Mouse (Mus musculus) brain, embryonic 14.5 days (tissue): ENCODE measurements around the gene Abat.

ENCODE experiments used
- CTCF ChIP-seq: fragments of 200-500 bp; IDR thresholded peaks from 2 replicates; pipeline ENCODE4 v1.5.1; 2012; ENCODE audit warnings: inconsistent platforms, mild to moderate bottlenecking, moderate library complexity, borderline replicate concordance; ENCODE audit not compliant: insufficient read depth, insufficient read length; ENCODE audit errors: extremely low read depth
- POLR2A ChIP-seq: fragments of 200-500 bp; IDR thresholded peaks from 2 replicates; pipeline ENCODE4 v1.6.1; 2012; ENCODE audit warnings: mild to moderate bottlenecking, inconsistent platforms, borderline replicate concordance; ENCODE audit not compliant: poor library complexity, insufficient read depth, insufficient read length, severe bottlenecking; ENCODE audit errors: extremely low read depth

GRCm38 (mm10) chr16:8656256-8656655 is 143.0 kb downstream of the Abat start:
- TF ChIP-seq CTCF (no peak), POLR2A (no peak)
